ENCODE assay signal across 8 mouse cellular contexts in the genomic region with DNA sequence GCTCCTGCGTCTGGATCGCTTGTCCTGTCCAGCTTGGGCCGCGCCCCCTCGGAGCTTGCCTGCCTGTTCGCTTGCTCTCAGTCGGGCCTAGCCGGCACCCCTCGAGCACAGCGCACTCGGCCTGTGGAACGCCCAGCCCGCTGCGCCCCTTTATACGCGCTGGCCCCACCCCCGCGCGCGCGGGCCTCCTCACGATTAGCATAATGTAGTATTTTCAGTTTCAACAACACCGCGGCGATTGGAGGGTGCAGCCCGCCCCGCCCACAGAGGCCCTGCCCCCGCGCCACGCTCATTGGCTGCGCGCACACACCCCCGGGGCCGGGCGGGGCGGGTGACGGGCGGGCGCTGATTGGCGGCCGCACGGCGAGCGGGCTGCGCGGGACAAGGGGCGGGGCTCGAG. TPM values are rescaled to one million over a fixed set of nuclear protein-coding genes. Genes with fewer than 3 reads are reported as not detected.
DNase-seq lines count a peak whose midpoint lies in the region; ATAC-seq and TF ChIP-seq lines count a peak whose summit lies in the region.

Gene Cdkn1c (minus strand): TSS at position 177 of the 400 bp plus-strand sequence.

- WGBS in heart, embryonic 10.5 days = 24% methylated on average over 33 of the region's 48 CpGs
- WGBS in kidney, embryonic 14.5 days = 30% methylated on average over 44 of the region's 48 CpGs
- 30% methylated on average over 25 of the region's 48 CpGs for WGBS in limb, embryonic 14.5 days
- WGBS in midbrain, embryonic 15.5 days = 22% methylated on average over 46 of the region's 48 CpGs

- peak; percentile 90 for DNase-seq in adrenal gland, postnatal 25 days
- peak; percentile 96 for DNase-seq in heart, embryonic 10.5 days (ENCODE audit: low spot score)
- peak; percentile 90 for DNase-seq in limb, embryonic 14.5 days (ENCODE audit: low spot score)
- DNase-seq in spleen, adult 12 weeks (ENCODE audit: low spot score) = peak; percentile 68
- no peak for DNase-seq in MN1 (ENCODE audit: low spot score)

- peaks cover 25% of the 10 kb centered on the region for H3K4me1 ChIP-seq in erythroblast, embryonic 14.5 days (ENCODE audit: control insufficient read depth)
- peaks cover 62% of the 10 kb centered on the region for H3K4me1 ChIP-seq in heart, embryonic 10.5 days
- H3K4me1 ChIP-seq in kidney, embryonic 14.5 days (ENCODE audit: control insufficient read depth, insufficient read depth, low read length) = 0 out of 2 replicates have a peak, but pooled peaks cover 7% of the 10 kb centered on the region
- H3K4me1 ChIP-seq in limb, embryonic 14.5 days (ENCODE audit: control insufficient read depth, insufficient read depth, low read length) = peaks cover 21% of the 10 kb centered on the region
- peaks cover 9% of the 10 kb centered on the region; the same call in 1 of the 2 replicates for H3K4me1 ChIP-seq in midbrain, embryonic 15.5 days

- peak within 1 kb of the TSS; percentile 51 for H3K4me3 ChIP-seq in erythroblast, embryonic 14.5 days (replicated peaks)
- H3K4me3 ChIP-seq in heart, embryonic 10.5 days = peak within 1 kb of the TSS; percentile 72
- peak within 1 kb of the TSS; percentile 50 for H3K4me3 ChIP-seq in kidney, embryonic 14.5 days (ENCODE audit: low read length)
- peak within 1 kb of the TSS; percentile 66 for H3K4me3 ChIP-seq in limb, embryonic 14.5 days (replicated peaks; ENCODE audit: low read length)
- H3K4me3 ChIP-seq in midbrain, embryonic 15.5 days = peak within 1 kb of the TSS; percentile 51

- peak within 1 kb of the TSS; percentile 63 for H3K9ac ChIP-seq in kidney, embryonic 14.5 days (ENCODE audit: low read depth, low read length)
- peak within 1 kb of the TSS; percentile 86 for H3K9ac ChIP-seq in limb, embryonic 14.5 days (ENCODE audit: low read depth, low read length, severe bottlenecking)
- H3K9ac ChIP-seq in midbrain, embryonic 15.5 days = peak within 1 kb of the TSS; percentile 47

- H3K4me2 ChIP-seq in kidney, embryonic 14.5 days (replicated peaks; ENCODE audit: low read depth, low read length) = peak within 1 kb of the TSS; percentile 48
- peak within 1 kb of the TSS; percentile 49 for H3K4me2 ChIP-seq in limb, embryonic 14.5 days (replicated peaks; ENCODE audit: low read depth, low read length, severe bottlenecking)
- peak within 1 kb of the TSS; percentile 52 for H3K4me2 ChIP-seq in midbrain, embryonic 15.5 days

- peak; percentile 88 for ATAC-seq in kidney, embryonic 14.5 days (ENCODE audit: low FRiP score, low TSS enrichment)
- peak; percentile 80 for ATAC-seq in limb, embryonic 14.5 days (ENCODE audit: low FRiP score, low read depth)
- ATAC-seq in midbrain, embryonic 15.5 days (replicated peaks) = peak; percentile 84

- no peaks in the 10 kb centered on the region for H3K36me3 ChIP-seq in erythroblast, embryonic 14.5 days (ENCODE audit: control insufficient read depth)
- peaks cover 19% of the 10 kb centered on the region; the same call in 1 of the 2 replicates for H3K36me3 ChIP-seq in heart, embryonic 10.5 days
- no peaks in the 10 kb centered on the region for H3K36me3 ChIP-seq in kidney, embryonic 14.5 days (ENCODE audit: control insufficient read depth, insufficient read depth, low read length)
- peaks cover 20% of the 10 kb centered on the region for H3K36me3 ChIP-seq in limb, embryonic 14.5 days (ENCODE audit: control insufficient read depth, insufficient read depth, low read length)
- no peaks in the 10 kb centered on the region for H3K36me3 ChIP-seq in midbrain, embryonic 15.5 days (replicated peaks)

- H3K27ac ChIP-seq in heart, embryonic 10.5 days = peak within 1 kb of the TSS; percentile 92
- H3K27ac ChIP-seq in kidney, embryonic 14.5 days (ENCODE audit: low read depth, low read length) = peak within 1 kb of the TSS; percentile 59; the same call in 1 of the 2 replicates
- peak within 1 kb of the TSS; percentile 84 for H3K27ac ChIP-seq in limb, embryonic 14.5 days (replicated peaks; ENCODE audit: low read depth, low read length)
- peak within 1 kb of the TSS; percentile 64 for H3K27ac ChIP-seq in midbrain, embryonic 15.5 days

- peaks cover 50% of the 10 kb centered on the region for H3K9me3 ChIP-seq in erythroblast, embryonic 14.5 days (ENCODE audit: control insufficient read depth, low read length)
- H3K9me3 ChIP-seq in heart, embryonic 10.5 days = peaks cover 17% of the 10 kb centered on the region
- peaks cover 31% of the 10 kb centered on the region for H3K9me3 ChIP-seq in kidney, embryonic 14.5 days (ENCODE audit: control insufficient read depth, low read length)
- H3K9me3 ChIP-seq in limb, embryonic 14.5 days (ENCODE audit: control insufficient read depth, low read length) = peaks cover 26% of the 10 kb centered on the region
- 0 out of 2 replicates have a peak, but pooled peaks cover 2% of the 10 kb centered on the region for H3K9me3 ChIP-seq in midbrain, embryonic 15.5 days

- TF ChIP-seq POLR2A in limb, embryonic 14.5 days (IDR thresholded peaks at IDR 0.05; ENCODE audit: borderline replicate concordance, extremely low read depth, insufficient read depth, insufficient read length) = peak; percentile 99

- H3K27me3 ChIP-seq in erythroblast, embryonic 14.5 days (ENCODE audit: control insufficient read depth) = peaks cover 96% of the 10 kb centered on the region
- H3K27me3 ChIP-seq in heart, embryonic 10.5 days (ENCODE audit: insufficient read depth, poor library complexity, severe bottlenecking) = peaks cover 46% of the 10 kb centered on the region
- H3K27me3 ChIP-seq in kidney, embryonic 14.5 days (ENCODE audit: control insufficient read depth, insufficient read depth, low read length) = no peaks in the 10 kb centered on the region
- H3K27me3 ChIP-seq in limb, embryonic 14.5 days (ENCODE audit: control insufficient read depth, insufficient read depth, low read length) = no peaks in the 10 kb centered on the region
- H3K27me3 ChIP-seq in midbrain, embryonic 15.5 days (replicated peaks) = no peaks in the 10 kb centered on the region

RNA-seq across cellular contexts. Expression of gene Cdkn1c, which starts in this region (rescaled TPM):
- total RNA-seq in adrenal gland, postnatal 25 days (2021) = 669 and 905 TPM in 2 replicates
- polyA plus RNA-seq in erythroblast, embryonic 14.5 days (2012) = 0.92 and 0.93 TPM in 2 replicates
- 1,495 and 1,694 TPM in 2 replicates for polyA plus RNA-seq in heart, embryonic 10.5 days (2016; fragmentation: Nextera tagmentation; extraction: Ambion mirVana)
- polyA plus RNA-seq in kidney, embryonic 14.5 days (2014; fragmentation: Nextera tagmentation; extraction: Ambion mirVana) = 1,196 and 1,506 TPM in 2 replicates
- 1,048 and 1,240 TPM in 2 replicates for polyA plus RNA-seq in limb, embryonic 14.5 days (2012; rRNA removed)
- polyA plus RNA-seq in limb, embryonic 14.5 days (2014; fragmentation: Nextera tagmentation; extraction: Ambion mirVana) = 2,054 and 2,200 TPM in 2 replicates
- 288 and 345 TPM in 2 replicates for polyA plus RNA-seq in midbrain, embryonic 15.5 days (2015; fragmentation: Nextera tagmentation; extraction: Ambion mirVana)

Comparison
In these comparisons a context has a peak if more than half of its experiments do, and no peak if none do; other contexts are left out.
1. RNA of gene Cdkn1c (polyA plus RNA-seq): 1,048 to 2,200 TPM in limb, embryonic 14.5 days, 1,495 to 1,694 TPM in heart, embryonic 10.5 days, 1,196 to 1,506 TPM in kidney, embryonic 14.5 days and 288 to 345 TPM in midbrain, embryonic 15.5 days; 0.92 to 0.93 TPM in erythroblast, embryonic 14.5 days; every median in the first group is over 100 times any median in the second.
2. Peak in every context shown above with its lines, with median percentiles within 50 percentile points of each other: H3K4me3 ChIP-seq, H3K27ac ChIP-seq, ATAC-seq, H3K4me2 ChIP-seq and H3K9ac ChIP-seq.